Mouse (Mus musculus): ENCODE measurements around the gene Tatdn3.

DNA sequence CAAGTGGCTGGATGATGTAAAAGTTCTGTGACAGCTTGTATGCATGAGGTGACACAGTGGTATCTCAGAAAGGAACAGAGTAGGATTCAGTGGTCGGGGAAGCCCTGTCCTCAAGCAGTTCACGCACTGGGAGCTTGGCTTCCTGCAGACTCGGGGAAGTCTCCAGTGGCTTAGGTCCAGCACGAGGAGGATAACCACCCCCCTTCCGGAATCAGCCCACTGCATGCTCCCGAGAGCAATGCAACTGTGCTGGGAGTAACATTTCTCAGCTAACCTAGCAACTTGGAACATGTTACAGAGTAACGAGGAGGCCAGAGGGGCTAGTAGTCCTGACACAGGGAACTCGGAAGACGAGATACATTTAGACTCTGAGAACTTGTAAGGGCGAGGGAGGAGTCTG lies 44.6 kb upstream of the Tatdn3 start:
- TF ChIP-seq POLR2A (IDR thresholded peaks at IDR 0.05; ENCODE audit: borderline replicate concordance, extremely low read depth, insufficient read depth, insufficient read length, poor library complexity, severe bottlenecking), result no peak
- no peak for TF ChIP-seq CTCF (IDR thresholded peaks at IDR 0.05; ENCODE audit: borderline replicate concordance, extremely low read depth, insufficient read depth, insufficient read length)

Measured in brain, embryonic 14.5 days (tissue).